Mouse (Mus musculus) hindbrain, embryonic 16.5 days (tissue): ENCODE measurements at regions not wholly inside any gene's neighbourhood (a gene's known extent, or its start where the extent isn't known, plus 50 kb on each side); places are given as distances from the start of the nearest gene placed in this dataset.
A peak's percentile ranks its signal among the peaks of the same experiment; 100 is the strongest.

Experiments used
- ATAC-seq: fragments of 200-750 bp; cut with Nextera tagmentation; 2 replicates; pipeline ENCODE4 v1.8.0; 2017; ENCODE audit warnings: moderate TSS enrichment, moderate library complexity
- H3K27ac ChIP-seq: fragments of 300-500 bp; sonication (generic); 2 replicates; pipeline ENCODE4 v1.5.1; 2014; ENCODE audit warnings: low read depth, mild to moderate bottlenecking, control low read depth, low read length, moderate library complexity
- H3K27me3 ChIP-seq: fragments of 300-500 bp; sonication (generic); replicated peaks from 2 replicates; pipeline ENCODE4 v1.6.1; 2014; ENCODE audit warnings: low read length; ENCODE audit not compliant: control insufficient read depth, insufficient read depth
- H3K36me3 ChIP-seq: fragments of 300-500 bp; sonication (generic); 2 replicates; pipeline ENCODE4 v1.6.1; 2014; ENCODE audit warnings: mild to moderate bottlenecking, low read length, moderate library complexity, mixed read lengths; ENCODE audit not compliant: control insufficient read depth, insufficient read depth
- H3K4me1 ChIP-seq: fragments of 300-500 bp; sonication (generic); 2 replicates; pipeline ENCODE4 v1.6.1; 2014; ENCODE audit warnings: low read depth, low read length; ENCODE audit not compliant: control insufficient read depth, insufficient read depth
- H3K4me2 ChIP-seq: fragments of 300-500 bp; sonication (generic); 2 replicates; pipeline ENCODE4 v1.6.1; 2014; ENCODE audit warnings: mild to moderate bottlenecking, low read length, control low read depth, moderate library complexity
- H3K4me3 ChIP-seq: fragments of 300-500 bp; sonication (generic); 2 replicates; pipeline ENCODE4 v1.5.1; 2014; ENCODE audit warnings: mild to moderate bottlenecking, low read length, control low read depth, moderate library complexity
- H3K9ac ChIP-seq: fragments of 300-500 bp; sonication (generic); 2 replicates; pipeline ENCODE4 v1.6.1; 2014; ENCODE audit warnings: low read depth, mild to moderate bottlenecking, control low read depth, low read length, moderate library complexity
- H3K9me3 ChIP-seq: fragments of 300-500 bp; sonication (generic); 2 replicates; pipeline ENCODE4 v1.6.1; 2014; ENCODE audit warnings: mild to moderate bottlenecking, low read length, moderate library complexity; ENCODE audit not compliant: control insufficient read depth
- WGBS: fragments of 180-500 bp; shearing (Covaris S2); extraction: QIAGEN DNeasy Blood & Tissue Kit; methylation state at CpG from one replicate; pipeline ENCODE4 v1.1.7; 2014; 5-methylcytosine and 5-hydroxymethylcytosine counted together

- H3K4me1 ChIP-seq = peaks cover 5% of the 10 kb centered on the region; the same call in 1 of the 2 replicates
- no peak overlapping the region for H3K4me3 ChIP-seq
- WGBS = 40% methylated on average over 6 of the region's 6 CpGs
- H3K9me3 ChIP-seq = no peaks in the 10 kb centered on the region
- no peaks in the 10 kb centered on the region for H3K27me3 ChIP-seq
- no peak overlapping the region for H3K9ac ChIP-seq
- no peak overlapping the region for H3K27ac ChIP-seq
- no peaks in the 10 kb centered on the region for H3K36me3 ChIP-seq
- no peak overlapping the region for H3K4me2 ChIP-seq
- ATAC-seq = peak; percentile 34; the same call in 1 of the 2 replicates
Observed at GRCm38 (mm10) chr12:8394894-8395297, 81.7 kb downstream of the Hs1bp3 start.

GRCm38 (mm10) chr12:8393976-8394375, 80.7 kb downstream of the Hs1bp3 start:
- Histone ChIP-seq H3K4me2 (no peak overlapping the region), H3K9ac (no peak overlapping the region), H3K4me1 (peaks cover 5% of the 10 kb centered on the region; the same call in 1 of the 2 replicates), H3K4me3 (no peak overlapping the region), H3K27ac (no peak overlapping the region), H3K27me3 (no peaks in the 10 kb centered on the region), H3K36me3 (no peaks in the 10 kb centered on the region), H3K9me3 (no peaks in the 10 kb centered on the region)
- WGBS = 88% methylated on average over 3 of the region's 3 CpGs
- no peak for ATAC-seq
